Mouse (Mus musculus): ENCODE data around the gene Zfp239. TPM values are rescaled to one million over a fixed set of nuclear protein-coding genes. Genes with fewer than 3 reads are reported as not detected.

Zfp239 gene
- polyA plus RNA-seq, 1 experiment from 2014 or later, result 14.3 TPM

- ChIA-PET CTCF (no interaction called here), POLR2A (interaction anchor here (1.0 kb wide), 1 partner anchor 38 kb away, joined by 4 read pairs; no protein-coding TSS in a partner anchor)
- H3K27me3 ChIP-seq, result no peaks in the 10 kb centered on the region
- peak; percentile 86 for ATAC-seq
- in situ Hi-C loops (cut with MboI; ENCODE audit: low pct_unique_long_range_greater_than_20kb), result loop anchor here (5.0 kb wide), 1 partner anchor 35 kb away; no protein-coding TSS in a partner anchor
- TF ChIP-seq CTCF (IDR thresholded peaks at IDR 0.05), result no peak
- no peak for DNase-seq (ENCODE audit: low read depth, low spot score)
These were observed 55.0 kb downstream of the Zfp239 start for GRCm38 (mm10) chr6:117916737-117917426.

- in situ Hi-C loops (cut with MboI; ENCODE audit: low pct_unique_long_range_greater_than_20kb), result loop anchor here (5.0 kb wide), 1 partner anchor 35 kb away; no protein-coding TSS in a partner anchor
- H3K27me3 ChIP-seq, result no peaks in the 10 kb centered on the region
- TF ChIP-seq CTCF (IDR thresholded peaks at IDR 0.05), result no peak
- POLR2A ChIA-PET, result interaction anchor here (1.8 kb wide), 1 partner anchor 11 kb away, joined by 7 read pairs; no protein-coding TSS in a partner anchor
- ATAC-seq, result peak; percentile 19
- CTCF ChIA-PET, result no interaction called here
- DNase-seq (ENCODE audit: low read depth, low spot score), result no peak
These were observed 55.7 kb downstream of the Zfp239 start for GRCm38 (mm10) chr6:117917576-117917975.

- POLR2A ChIA-PET, result interaction anchor here (1.7 to 1.8 kb wide), 2 partner anchors 12 to 39 kb away, joined by 4 to 7 read pairs; no protein-coding TSS in a partner anchor
- ATAC-seq (no peak), DNase-seq (ENCODE audit: low read depth, low spot score) (no peak)
- CTCF ChIA-PET, result no interaction called here
- no peak for TF ChIP-seq CTCF (IDR thresholded peaks at IDR 0.05)
- H3K27me3 ChIP-seq, result no peaks in the 10 kb centered on the region
- in situ Hi-C loops (cut with MboI; ENCODE audit: low pct_unique_long_range_greater_than_20kb), result loop anchor here (5.0 kb wide), 1 partner anchor 36 kb away; no protein-coding TSS in a partner anchor
These were observed 56.1 kb downstream of the Zfp239 start for GRCm38 (mm10) chr6:117918043-117918442.

GRCm38 (mm10) chr6:117920659-117921640 lies 59.0 kb downstream of the Zfp239 start:
- no peak for DNase-seq (ENCODE audit: low read depth, low spot score)
- peak; percentile 86 for TF ChIP-seq CTCF (IDR thresholded peaks at IDR 0.05)
- ATAC-seq, result no peak
- ChIA-PET CTCF (interaction anchor here (0.9 to 3.2 kb wide), 11 partner anchors 12 to 79 kb away, joined by 3 to 14 read pairs (median 6); no protein-coding TSS in a partner anchor), POLR2A (interaction anchor here (0.7 kb wide), 1 partner anchor 9 kb away, joined by 6 read pairs; no protein-coding TSS in a partner anchor)
- in situ Hi-C loops (cut with MboI; ENCODE audit: low pct_unique_long_range_greater_than_20kb), result no loop called here
- no peaks in the 10 kb centered on the region for H3K27me3 ChIP-seq

GRCm38 (mm10) chr6:117922041-117922440 lies 60.1 kb downstream of the Zfp239 start:
- ChIA-PET POLR2A (interaction anchor here (0.7 kb wide), 1 partner anchor 207 kb away, joined by 3 read pairs; no protein-coding TSS in a partner anchor), CTCF (interaction anchor here (0.9 to 3.2 kb wide), 6 partner anchors 11 to 80 kb away, joined by 3 to 14 read pairs (median 8); no protein-coding TSS in a partner anchor)
- ATAC-seq (no peak), DNase-seq (ENCODE audit: low read depth, low spot score) (no peak)
- in situ Hi-C loops (cut with MboI; ENCODE audit: low pct_unique_long_range_greater_than_20kb), result no loop called here
- H3K27me3 ChIP-seq, result no peaks in the 10 kb centered on the region
- no peak for TF ChIP-seq CTCF (IDR thresholded peaks at IDR 0.05)

Other genes with a start within 250 kb of the Zfp239 start
- 60.3 TPM for gene Zfp637, start 20.9 kb upstream of the Zfp239 start, polyA plus RNA-seq (2021)
- 521 TPM for gene Hnrnpf, start 38.2 kb downstream of the Zfp239 start, polyA plus RNA-seq (2021)
- gene Fxyd4, start 75.6 kb downstream of the Zfp239 start, polyA plus RNA-seq (2021), result 0.28 TPM
- gene Rasgef1a, start 149.3 kb downstream of the Zfp239 start, polyA plus RNA-seq (2021), result 0.05 TPM